Mouse (Mus musculus) NIH3T3 (cell line): ENCODE results near the gene Ddb2.

ENCODE experiments used
- DNase-seq: peaks from one replicate; pipeline ENCODE4 v3.0.0-alpha.2; 2012; ENCODE audit warnings: low read depth

Gene Ddb2

GRCm38 (mm10) chr2:91236601-91237510, at the start of gene Ddb2:
Gene Ddb2 (minus strand): TSS chr2:91236982.
- peak; percentile 98 for DNase-seq

GRCm38 (mm10) chr2:91285885-91286505, 49.2 kb upstream of the Ddb2 start:
- peak; percentile 92 for DNase-seq

- DNase-seq = peak; percentile 31
Observed at GRCm38 (mm10) chr2:91284375-91285199, 47.8 kb upstream of the Ddb2 start.

GRCm38 (mm10) chr2:91283972-91284371, 47.2 kb upstream of the Ddb2 start:
- no peak for DNase-seq

- no peak for DNase-seq
Observed at GRCm38 (mm10) chr2:91281366-91281765, 44.6 kb upstream of the Ddb2 start.

- no peak for DNase-seq
Observed at GRCm38 (mm10) chr2:91279372-91279755, 42.6 kb upstream of the Ddb2 start.

GRCm38 (mm10) chr2:91278749-91279371, 42.1 kb upstream of the Ddb2 start:
- peak; percentile 64 for DNase-seq

GRCm38 (mm10) chr2:91269687-91270133, 32.9 kb upstream of the Ddb2 start:
- DNase-seq = no peak

- no peak for DNase-seq
Observed at GRCm38 (mm10) chr2:91268706-91269105, 31.9 kb upstream of the Ddb2 start.

GRCm38 (mm10) chr2:91268042-91268441, 31.3 kb upstream of the Ddb2 start:
- DNase-seq = no peak

- peak; percentile 98 for DNase-seq
Observed at GRCm38 (mm10) chr2:91264711-91265681, 28.2 kb upstream of the Ddb2 start, which contains the start of gene Arfgap2. Gene Arfgap2 (plus strand): TSS chr2:91264974.

GRCm38 (mm10) chr2:91263692-91264660, 27.2 kb upstream of the Ddb2 start:
- no peak for DNase-seq

- no peak for DNase-seq
Observed at GRCm38 (mm10) chr2:91259493-91259892, 22.7 kb upstream of the Ddb2 start.

- no peak for DNase-seq
Observed at GRCm38 (mm10) chr2:91258830-91259229, 22.0 kb upstream of the Ddb2 start.

- peak; percentile 60 for DNase-seq
Observed at GRCm38 (mm10) chr2:91258054-91258453, 21.3 kb upstream of the Ddb2 start.

- DNase-seq = peak; percentile 64
Observed at GRCm38 (mm10) chr2:91257126-91257980, 20.6 kb upstream of the Ddb2 start.

GRCm38 (mm10) chr2:91256256-91257125, 19.7 kb upstream of the Ddb2 start:
- DNase-seq = peak; percentile 70
